Mouse (Mus musculus) thymus, adult 2 months (tissue): ENCODE results near the gene Slc18a3.

Experiments
- CTCF ChIP-seq: fragments of 200-500 bp; IDR thresholded peaks from 2 replicates; pipeline ENCODE4 v1.5.1; 2012; ENCODE audit warnings: mild to moderate bottlenecking, control low read depth, low read length, moderate library complexity, borderline replicate concordance; ENCODE audit not compliant: control insufficient read depth, poor library complexity, insufficient read depth; ENCODE audit errors: extremely low read depth
- POLR2A ChIP-seq: fragments of 200-500 bp; IDR thresholded peaks from 2 replicates; pipeline ENCODE4 v1.6.1; 2012; ENCODE audit warnings: mild to moderate bottlenecking, low read length, control low read depth, moderate library complexity; ENCODE audit not compliant: control insufficient read depth, poor library complexity, insufficient read depth; ENCODE audit errors: extremely low read depth

- TF ChIP-seq CTCF, result no peak
- TF ChIP-seq POLR2A, result no peak
Observed at GRCm38 (mm10) chr14:32464601-32465505, at the start of gene Slc18a3.
